Mouse (Mus musculus) midbrain, embryonic 12.5 days (tissue): ENCODE data around the gene Scn1a. TPM values are rescaled to one million over a fixed set of nuclear protein-coding genes. Genes with fewer than 3 reads are reported as not detected.

Experiments
- ATAC-seq: fragments of 200-750 bp; cut with Nextera tagmentation; 2 replicates; pipeline ENCODE4 v1.8.0; 2017; ENCODE audit warnings: low read depth, moderate TSS enrichment, moderate library complexity; ENCODE audit not compliant: low FRiP score
- H3K27ac ChIP-seq: fragments of 300-500 bp; sonication (generic); replicated peaks from 2 replicates; pipeline ENCODE4 v1.5.1; 2016; ENCODE audit warnings: mild to moderate bottlenecking
- H3K27me3 ChIP-seq: fragments of 300-500 bp; sonication (generic); 2 replicates; pipeline ENCODE4 v1.6.1; 2016; ENCODE audit warnings: mild to moderate bottlenecking
- H3K36me3 ChIP-seq: fragments of 300-500 bp; sonication (generic); 2 replicates; pipeline ENCODE4 v1.6.1; 2016
- H3K4me1 ChIP-seq: fragments of 300-500 bp; sonication (generic); 2 replicates; pipeline ENCODE4 v1.6.1; 2016
- H3K4me2 ChIP-seq: fragments of 300-500 bp; sonication (generic); replicated peaks from 2 replicates; pipeline ENCODE4 v1.6.1; 2016; ENCODE audit warnings: mild to moderate bottlenecking, moderate library complexity
- H3K4me3 ChIP-seq: fragments of 300-500 bp; sonication (generic); 2 replicates; pipeline ENCODE4 v1.5.1; 2016; ENCODE audit warnings: mild to moderate bottlenecking
- H3K9ac ChIP-seq: fragments of 300-500 bp; sonication (generic); replicated peaks from 2 replicates; pipeline ENCODE4 v1.6.1; 2016; ENCODE audit warnings: mild to moderate bottlenecking, moderate library complexity
- H3K9me3 ChIP-seq: fragments of 300-500 bp; sonication (generic); 2 replicates; pipeline ENCODE4 v1.6.1; 2016; ENCODE audit warnings: mild to moderate bottlenecking
- WGBS: fragments of 180-500 bp; shearing (Covaris S2); methylation state at CpG from one replicate; pipeline ENCODE4 v1.1.7; 2016; 5-methylcytosine and 5-hydroxymethylcytosine counted together
- polyA plus RNA-seq: library from polyadenylated mRNA; unstranded; fragments of >200 nt; fragmentation: Nextera tagmentation; extraction: Ambion mirVana; gene quantifications from 2 replicates; pipeline ENCODE4 v1.2.1, GENCODE M21; 2016

Gene Scn1a
- polyA plus RNA-seq, 1 experiment from 2014 or later: 4.2 TPM

- Histone ChIP-seq H3K9ac (no peak overlapping the region), H3K4me3 (no peak overlapping the region), H3K4me1 (no peaks in the 10 kb centered on the region), H3K36me3 (peaks cover 39% of the 10 kb centered on the region), H3K27me3 (no peaks in the 10 kb centered on the region), H3K4me2 (no peak overlapping the region), H3K9me3 (no peaks in the 10 kb centered on the region), H3K27ac (no peak overlapping the region)
- no peak for ATAC-seq
- WGBS: 93% methylated on average over 5 of the region's 5 CpGs
Observed at GRCm38 (mm10) chr2:66238886-66239285, 201.8 kb downstream of the Scn1a start.

DNA sequence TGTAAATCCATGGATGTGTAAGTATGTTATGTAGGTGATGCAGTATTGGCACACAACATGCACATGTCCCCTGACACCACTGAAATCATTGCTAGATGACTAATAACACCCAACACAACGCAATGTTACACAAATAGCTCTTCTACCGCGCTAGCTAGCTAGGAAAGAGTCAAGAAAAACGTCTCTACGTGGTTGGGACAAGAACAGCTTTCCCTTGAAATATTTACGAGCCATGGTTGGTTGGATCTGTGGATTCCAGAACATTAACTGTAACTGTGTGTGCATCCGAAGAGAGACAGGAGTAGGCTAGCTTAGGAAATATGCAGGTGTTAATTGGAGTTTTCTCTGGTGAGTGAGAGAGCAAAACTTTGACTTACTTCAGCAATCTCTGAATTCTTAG is 219.7 kb downstream of the Scn1a start:
- H3K4me1 ChIP-seq: no peaks in the 10 kb centered on the region
- WGBS: 96% methylated on average over 7 of the region's 7 CpGs
- H3K4me3 ChIP-seq: no peak overlapping the region
- H3K27me3 ChIP-seq: no peaks in the 10 kb centered on the region
- H3K4me2 ChIP-seq: no peak overlapping the region
- H3K9ac ChIP-seq: no peak overlapping the region
- no peak for ATAC-seq
- H3K27ac ChIP-seq: no peak overlapping the region
- H3K9me3 ChIP-seq: no peaks in the 10 kb centered on the region
- peaks cover 25% of the 10 kb centered on the region for H3K36me3 ChIP-seq

Other genes with a start within 250 kb of the Scn1a start
- 15.9 and 17.5 TPM in 2 replicates for gene Ttc21b, start 184.2 kb downstream of the Scn1a start, polyA plus RNA-seq
- 3.4 and 3.8 TPM in 2 replicates for gene Scn9a, start 194.1 kb upstream of the Scn1a start, polyA plus RNA-seq